Mouse (Mus musculus) forebrain, embryonic 10.5 days (tissue): ENCODE results near the gene Rasgef1b. TPM values are rescaled to one million over a fixed set of nuclear protein-coding genes. Genes with fewer than 3 reads are reported as not detected.

Experiments
- DNase-seq: peaks from one replicate; pipeline ENCODE4 v3.0.0-alpha.2; 2017; ENCODE audit warnings: low spot score; ENCODE audit errors: extremely low spot score
- H3K27ac ChIP-seq: fragments of 300-500 bp; sonication (generic); 2 replicates; pipeline ENCODE4 v1.5.1; 2016; ENCODE audit warnings: mild to moderate bottlenecking
- H3K27me3 ChIP-seq: fragments of 300-500 bp; sonication (generic); 2 replicates; pipeline ENCODE4 v1.6.1; 2016; ENCODE audit warnings: mild to moderate bottlenecking; ENCODE audit not compliant: poor library complexity, severe bottlenecking
- H3K36me3 ChIP-seq: fragments of 300-500 bp; sonication (generic); replicated peaks from 2 replicates; pipeline ENCODE4 v1.6.1; 2016; ENCODE audit warnings: mild to moderate bottlenecking, moderate library complexity
- H3K4me1 ChIP-seq: fragments of 300-500 bp; sonication (generic); 2 replicates; pipeline ENCODE4 v1.6.1; 2016
- H3K4me3 ChIP-seq: fragments of 300-500 bp; sonication (generic); 2 replicates; pipeline ENCODE4 v1.5.1; 2016; ENCODE audit warnings: mild to moderate bottlenecking, moderate library complexity
- H3K9me3 ChIP-seq: fragments of 300-500 bp; sonication (generic); 2 replicates; pipeline ENCODE4 v1.6.1; 2016; ENCODE audit warnings: mild to moderate bottlenecking, moderate library complexity
- WGBS: fragments of 180-500 bp; shearing (Covaris S2); methylation state at CpG from one replicate; pipeline ENCODE4 v1.1.7; 2016; 5-methylcytosine and 5-hydroxymethylcytosine counted together
- polyA plus RNA-seq: library from polyadenylated mRNA; unstranded; fragments of >200 nt; fragmentation: Nextera tagmentation; extraction: Ambion mirVana; gene quantifications from 2 replicates; pipeline ENCODE4 v1.2.1, GENCODE M21; 2016

Rasgef1b gene
- polyA plus RNA-seq, 1 experiment from 2014 or later = 9.5 TPM

DNA sequence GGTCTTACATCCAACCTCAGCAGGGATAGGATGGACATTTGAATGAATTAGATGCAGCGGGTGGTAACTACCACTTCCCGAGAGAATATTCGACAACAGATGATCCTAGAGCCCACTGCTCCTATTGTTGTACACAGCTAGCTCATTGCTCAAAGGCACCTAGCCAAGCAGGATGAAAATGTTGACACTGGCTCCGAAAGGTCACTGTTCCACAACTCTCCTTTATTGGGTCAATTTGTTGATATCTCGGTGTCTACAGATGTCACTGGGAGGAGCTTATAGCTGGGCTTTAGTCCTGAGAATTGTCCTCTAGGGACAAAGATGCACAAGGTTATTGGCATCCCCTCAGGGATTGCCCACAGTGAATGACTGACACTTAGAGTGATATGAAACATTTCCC lies 108.1 kb downstream of the Rasgef1b start:
- Histone ChIP-seq H3K4me1 (peaks cover 35% of the 10 kb centered on the region), H3K36me3 (no peaks in the 10 kb centered on the region), H3K4me3 (no peak overlapping the region), H3K9me3 (no peaks in the 10 kb centered on the region), H3K27ac (no peak overlapping the region), H3K27me3 (peaks cover 18% of the 10 kb centered on the region)
- 91% methylated on average over 5 of the region's 5 CpGs for WGBS
- no peak for DNase-seq

DNA sequence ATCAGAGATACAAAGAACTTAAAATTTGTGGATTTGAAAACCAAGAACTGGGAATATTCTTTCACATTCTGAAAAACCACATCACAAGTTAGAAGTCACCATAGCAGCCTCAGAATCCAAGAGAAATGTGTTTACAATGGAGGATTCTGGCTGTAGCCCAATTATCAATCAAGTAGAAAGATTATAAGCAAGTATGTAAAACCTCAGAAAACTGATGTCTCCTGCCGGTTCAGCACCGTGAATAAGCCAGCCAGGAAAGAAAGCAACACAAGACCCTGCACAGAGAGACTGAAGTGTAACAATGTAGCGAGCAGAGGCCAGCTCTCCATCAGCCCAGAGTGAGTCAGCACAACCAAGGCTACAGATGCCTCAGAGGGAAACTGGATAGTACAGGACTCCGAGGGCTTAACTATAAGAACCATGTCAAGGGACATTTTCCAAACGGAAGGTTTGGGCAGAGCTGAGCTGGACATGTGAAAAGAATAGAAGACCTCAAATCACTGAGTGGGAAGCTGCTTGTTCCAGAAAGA lies 111.5 kb downstream of the Rasgef1b start:
- WGBS = 37% methylated on average over 5 of the region's 5 CpGs
- Histone ChIP-seq H3K4me1 (peaks cover 45% of the 10 kb centered on the region), H3K4me3 (no peak overlapping the region), H3K36me3 (no peaks in the 10 kb centered on the region), H3K9me3 (no peaks in the 10 kb centered on the region), H3K27me3 (peaks cover 39% of the 10 kb centered on the region), H3K27ac (no peak overlapping the region)
- DNase-seq = no peak

DNA sequence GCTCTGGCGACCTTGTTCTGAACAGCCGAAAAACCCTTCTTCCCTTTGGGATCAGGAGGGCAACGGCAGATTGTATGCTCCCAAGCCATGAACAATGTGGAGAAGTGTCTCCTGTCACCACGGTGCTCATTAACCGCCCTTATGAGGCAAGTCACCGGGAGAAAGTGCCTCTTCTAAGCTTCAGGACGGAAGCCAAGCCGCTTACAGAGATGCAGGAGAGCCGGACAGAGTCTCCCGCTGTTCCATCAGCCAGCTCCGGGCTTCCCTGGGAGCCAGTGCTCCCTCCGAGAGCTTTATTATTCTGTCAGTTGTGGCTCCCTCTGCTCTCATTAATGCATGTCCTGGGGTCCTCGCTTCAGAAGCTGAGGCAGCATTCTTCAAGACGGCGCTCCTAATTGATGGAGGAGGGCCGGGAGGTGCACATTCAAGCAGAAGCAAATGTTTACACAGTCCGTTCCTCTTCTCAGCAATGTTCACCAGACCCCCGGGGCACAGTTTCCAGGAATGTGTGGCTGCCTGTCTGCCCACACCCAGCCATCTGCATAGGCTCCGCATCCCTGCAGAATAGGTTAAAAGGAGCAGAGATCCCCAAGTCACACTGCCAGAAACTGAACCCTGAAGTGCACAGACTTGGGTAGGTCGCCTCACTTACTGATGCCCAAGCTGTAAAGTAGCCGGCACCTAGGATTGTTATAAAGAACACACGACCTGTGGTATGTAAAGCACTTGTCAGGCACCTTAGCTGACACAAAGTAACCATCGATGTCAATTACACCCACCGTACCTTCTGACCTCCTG lies 115.3 kb downstream of the Rasgef1b start:
- peak; percentile 70 for DNase-seq
- Histone ChIP-seq H3K36me3 (no peaks in the 10 kb centered on the region), H3K27ac (peak overlapping the region; percentile 76), H3K4me3 (peak overlapping the region; percentile 47), H3K4me1 (peaks cover 55% of the 10 kb centered on the region), H3K9me3 (no peaks in the 10 kb centered on the region), H3K27me3 (peaks cover 76% of the 10 kb centered on the region)
- WGBS = under 1% methylated on average over 24 of the region's 24 CpGs

DNA sequence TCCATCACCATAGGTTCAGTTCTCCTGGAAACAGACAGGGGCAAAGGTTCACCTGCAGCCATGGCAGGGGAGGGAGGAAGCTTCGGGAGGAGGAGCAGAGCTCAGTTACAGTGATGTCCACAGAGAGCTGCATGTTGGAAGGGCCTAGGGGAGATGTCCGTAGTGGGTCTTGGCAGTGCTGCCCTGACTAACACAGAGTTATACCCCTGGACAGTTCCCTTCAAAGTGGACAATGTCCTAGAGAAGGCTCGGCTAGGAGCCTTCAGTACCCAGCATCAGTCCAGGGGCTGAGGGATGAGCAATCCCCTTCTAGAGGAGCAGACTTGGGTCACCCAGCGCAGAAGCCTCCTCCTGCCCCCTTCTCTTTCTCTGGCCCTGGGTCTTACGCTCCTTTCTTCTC lies 121.3 kb downstream of the Rasgef1b start:
- no peak for DNase-seq
- Histone ChIP-seq H3K36me3 (no peaks in the 10 kb centered on the region), H3K4me3 (no peak overlapping the region), H3K4me1 (peaks cover 29% of the 10 kb centered on the region), H3K27ac (no peak overlapping the region), H3K9me3 (no peaks in the 10 kb centered on the region), H3K27me3 (peaks cover 67% of the 10 kb centered on the region)
- 65% methylated on average over 5 of the region's 5 CpGs for WGBS

DNA sequence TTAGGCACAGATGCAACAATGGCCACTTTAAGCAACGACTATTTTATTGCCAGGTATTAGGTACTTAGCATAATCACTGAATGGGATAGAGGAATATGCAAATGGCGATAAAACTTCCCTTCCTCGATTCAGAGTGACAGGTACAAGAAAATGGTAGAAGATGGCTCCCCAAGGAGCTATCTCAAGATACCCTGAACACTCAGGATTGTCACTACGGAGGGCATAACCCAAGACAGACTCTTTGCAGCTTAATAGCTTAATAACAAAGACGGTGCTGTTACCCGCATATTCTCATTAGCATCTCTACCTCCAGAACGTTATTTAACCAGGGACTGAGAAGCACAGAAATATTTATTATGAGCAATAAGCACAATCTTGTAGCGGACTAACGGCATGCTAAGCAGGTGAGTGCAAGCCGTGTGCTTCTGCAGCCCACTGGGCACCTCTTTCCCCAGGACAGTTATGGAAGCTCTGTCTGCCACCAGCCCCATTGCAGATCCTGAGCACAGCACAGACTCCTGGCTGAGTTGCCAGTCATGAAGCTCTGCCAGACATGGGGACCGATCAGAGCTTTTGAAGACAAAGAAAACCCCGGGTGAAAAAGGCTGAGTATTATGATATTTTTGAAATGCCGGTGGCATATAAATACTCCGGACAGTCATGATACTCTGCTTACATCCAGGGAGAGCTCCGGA lies 122.6 kb downstream of the Rasgef1b start:
- whole genome bisulfite sequencing = 88% methylated on average over 15 of the region's 15 CpGs
- H3K27ac ChIP-seq = no peak overlapping the region
- H3K4me3 ChIP-seq = no peak overlapping the region
- no peaks in the 10 kb centered on the region for H3K36me3 ChIP-seq
- no peak for DNase-seq
- peaks cover 27% of the 10 kb centered on the region for H3K4me1 ChIP-seq
- peaks cover 54% of the 10 kb centered on the region for H3K27me3 ChIP-seq
- H3K9me3 ChIP-seq = no peaks in the 10 kb centered on the region

GRCm38 (mm10) chr5:99602244-99603023 lies 126.4 kb downstream of the Rasgef1b start:
- H3K27ac ChIP-seq = no peak overlapping the region
- H3K36me3 ChIP-seq = no peaks in the 10 kb centered on the region
- no peak overlapping the region for H3K4me3 ChIP-seq
- H3K4me1 ChIP-seq = peaks cover 24% of the 10 kb centered on the region
- 86% methylated on average over 10 of the region's 10 CpGs for WGBS
- H3K9me3 ChIP-seq = no peaks in the 10 kb centered on the region
- peaks cover 20% of the 10 kb centered on the region for H3K27me3 ChIP-seq
- DNase-seq = no peak

DNA sequence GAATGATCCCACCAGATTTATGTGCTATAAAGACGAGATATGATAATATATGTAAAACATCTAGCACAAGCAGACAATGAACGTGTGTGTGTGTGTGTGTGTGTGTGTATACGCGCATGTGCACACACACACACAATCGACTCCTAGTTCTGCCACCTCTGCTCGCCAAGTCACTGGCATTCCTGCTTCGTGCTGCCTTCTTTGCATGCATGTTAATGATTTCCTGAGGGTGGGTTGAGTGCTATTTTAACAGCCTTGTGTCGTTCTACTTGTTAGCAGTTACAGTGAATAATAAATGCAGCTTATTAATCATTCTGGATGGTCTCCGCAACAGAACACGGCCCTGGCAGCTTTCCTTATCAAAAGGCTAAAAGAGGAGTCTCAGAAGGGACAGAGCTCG lies 129.5 kb downstream of the Rasgef1b start:
- H3K9me3 ChIP-seq = peaks cover under 1% of the 10 kb centered on the region; the same call in 1 of the 2 replicates
- 89% methylated on average over 11 of the region's 11 CpGs for WGBS
- no peaks in the 10 kb centered on the region for H3K36me3 ChIP-seq
- H3K4me1 ChIP-seq = peaks cover 16% of the 10 kb centered on the region
- no peak overlapping the region for H3K4me3 ChIP-seq
- H3K27me3 ChIP-seq = no peaks in the 10 kb centered on the region
- DNase-seq = no peak
- H3K27ac ChIP-seq = no peak overlapping the region

GRCm38 (mm10) chr5:99598470-99599110 lies 130.3 kb downstream of the Rasgef1b start:
- Histone ChIP-seq H3K27me3 (no peaks in the 10 kb centered on the region), H3K9me3 (peaks cover 7% of the 10 kb centered on the region; the same call in 1 of the 2 replicates), H3K36me3 (no peaks in the 10 kb centered on the region), H3K27ac (no peak overlapping the region), H3K4me1 (peaks cover 14% of the 10 kb centered on the region), H3K4me3 (no peak overlapping the region)
- no peak for DNase-seq
- 73% methylated on average over 10 of the region's 10 CpGs for WGBS

- WGBS = 56% methylated on average over 7 of the region's 7 CpGs
- Histone ChIP-seq H3K27me3 (0 out of 2 replicates have a peak, but pooled peaks cover 1% of the 10 kb centered on the region), H3K4me1 (peaks cover 14% of the 10 kb centered on the region), H3K36me3 (no peaks in the 10 kb centered on the region), H3K4me3 (no peak overlapping the region), H3K9me3 (peaks cover 7% of the 10 kb centered on the region; the same call in 1 of the 2 replicates), H3K27ac (no peak overlapping the region)
- no peak for DNase-seq
Observed at GRCm38 (mm10) chr5:99597701-99598100, 131.2 kb downstream of the Rasgef1b start.

GRCm38 (mm10) chr5:99591348-99591747 lies 137.5 kb downstream of the Rasgef1b start:
- whole genome bisulfite sequencing = 71% methylated on average over 6 of the region's 6 CpGs

GRCm38 (mm10) chr5:99590539-99590938 lies 138.3 kb downstream of the Rasgef1b start:
- Histone ChIP-seq H3K27me3 (peaks cover 22% of the 10 kb centered on the region), H3K4me1 (peaks cover 17% of the 10 kb centered on the region), H3K4me3 (no peak overlapping the region), H3K27ac (no peak overlapping the region), H3K9me3 (peaks cover 7% of the 10 kb centered on the region; the same call in 1 of the 2 replicates), H3K36me3 (no peaks in the 10 kb centered on the region)
- WGBS = 92% methylated on average over 4 of the region's 4 CpGs
- DNase-seq = no peak

More at GRCm38 (mm10) chr5:99591348-99591747, 137.5 kb downstream of the Rasgef1b start:
- Histone ChIP-seq H3K36me3 (no peaks in the 10 kb centered on the region), H3K27ac (no peak overlapping the region), H3K9me3 (peaks cover 7% of the 10 kb centered on the region; the same call in 1 of the 2 replicates), H3K4me3 (no peak overlapping the region), H3K27me3 (peaks cover 22% of the 10 kb centered on the region), H3K4me1 (peaks cover 17% of the 10 kb centered on the region)
- DNase-seq = no peak

DNA sequence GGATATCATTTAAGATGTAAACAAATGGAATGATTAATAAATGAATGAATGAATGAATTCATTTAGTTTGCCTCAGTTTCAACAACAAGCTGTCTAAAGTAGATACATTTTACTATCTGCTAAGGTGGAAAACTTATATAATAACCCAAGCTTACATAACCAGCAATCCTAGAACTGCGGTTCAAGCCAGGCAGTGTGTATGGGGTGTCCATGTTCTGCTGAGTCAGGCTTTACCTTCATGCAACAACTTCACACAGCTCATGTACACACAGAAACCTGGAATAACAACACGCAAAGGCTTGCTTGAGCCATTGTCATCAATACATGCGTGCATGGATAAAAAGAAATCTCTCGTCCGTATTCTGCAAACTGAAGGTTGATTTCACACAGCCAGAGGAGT lies 140.9 kb downstream of the Rasgef1b start:
- no peak overlapping the region for H3K27ac ChIP-seq
- no peaks in the 10 kb centered on the region for H3K9me3 ChIP-seq
- H3K36me3 ChIP-seq = no peaks in the 10 kb centered on the region
- H3K4me1 ChIP-seq = peaks cover 17% of the 10 kb centered on the region
- H3K4me3 ChIP-seq = no peak overlapping the region
- DNase-seq = no peak
- 93% methylated on average over 5 of the region's 5 CpGs for WGBS
- peaks cover 22% of the 10 kb centered on the region for H3K27me3 ChIP-seq
